Mouse (Mus musculus) frontal cortex, postnatal 14 days (tissue): Measurements from ENCODE around the gene Trim63.
"Not testable (repeated sequence)": the region's sequence is repeated elsewhere in the genome, so short reads cannot be mapped to it uniquely, and the experiment has no call there.

ENCODE experiments used
- DNase-seq, 2 experiments: peaks; one replicate each; pipeline ENCODE4 v3.0.0; 2022; ENCODE audit warnings: low spot score in 2 of 2

The Trim63 gene

DNA sequence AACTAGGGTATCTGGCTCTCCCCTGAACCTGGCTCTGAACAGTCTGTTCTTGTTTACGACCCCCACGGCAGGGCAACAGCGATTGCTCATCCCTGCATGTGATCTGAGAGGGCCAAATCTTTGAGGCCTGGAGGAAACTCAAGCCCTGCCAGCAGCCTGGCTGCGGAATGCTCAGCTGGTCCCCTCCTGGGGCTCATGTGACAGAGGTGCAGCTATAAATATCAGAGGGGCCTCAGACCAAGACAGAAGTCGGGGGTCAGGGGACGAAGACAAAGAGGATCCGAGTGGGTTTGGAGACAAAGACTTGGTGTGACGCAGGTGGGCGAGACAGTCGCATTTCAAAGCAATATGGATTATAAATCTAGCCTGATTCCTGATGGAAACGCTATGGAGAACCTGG, at the start of gene Trim63:
TSS of gene Trim63 (plus strand) at position 245 of the 400 bp plus-strand sequence.
- no peak for DNase-seq

DNA sequence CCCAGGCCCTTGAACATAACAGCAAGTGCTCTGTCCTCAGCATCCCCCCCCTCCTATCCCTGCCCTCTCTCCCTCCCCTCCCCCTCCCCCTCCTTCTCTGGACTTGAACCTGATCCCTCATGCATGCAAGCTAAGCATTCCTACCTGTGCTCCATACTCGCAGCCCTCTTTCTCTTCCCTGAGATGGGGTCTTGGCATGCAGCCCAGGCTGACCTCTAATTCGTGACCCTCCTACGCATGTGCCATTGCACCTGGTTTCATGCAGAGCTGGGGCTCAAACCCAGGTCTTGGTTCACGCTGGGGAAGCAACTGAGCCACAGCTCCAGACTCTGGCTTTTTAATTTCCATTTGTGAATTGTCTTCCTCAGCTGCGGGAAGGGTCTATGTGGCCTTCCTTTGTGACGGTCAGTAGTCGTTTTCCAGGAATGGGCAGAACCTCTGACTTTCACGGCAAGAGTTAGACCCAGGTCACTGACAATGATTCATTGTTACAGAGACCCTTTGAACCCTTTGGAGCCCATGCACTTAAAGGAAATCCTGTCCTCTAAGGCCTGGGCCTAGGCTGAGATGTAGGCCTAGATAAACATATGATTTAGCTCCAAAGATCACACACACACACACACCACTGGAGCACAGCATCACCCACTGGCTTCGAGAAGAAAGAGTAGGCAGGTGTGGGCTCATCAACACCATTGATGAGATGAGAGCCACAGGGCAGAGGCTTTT, 48.9 kb upstream of the Trim63 start:
- no peak for DNase-seq

DNA sequence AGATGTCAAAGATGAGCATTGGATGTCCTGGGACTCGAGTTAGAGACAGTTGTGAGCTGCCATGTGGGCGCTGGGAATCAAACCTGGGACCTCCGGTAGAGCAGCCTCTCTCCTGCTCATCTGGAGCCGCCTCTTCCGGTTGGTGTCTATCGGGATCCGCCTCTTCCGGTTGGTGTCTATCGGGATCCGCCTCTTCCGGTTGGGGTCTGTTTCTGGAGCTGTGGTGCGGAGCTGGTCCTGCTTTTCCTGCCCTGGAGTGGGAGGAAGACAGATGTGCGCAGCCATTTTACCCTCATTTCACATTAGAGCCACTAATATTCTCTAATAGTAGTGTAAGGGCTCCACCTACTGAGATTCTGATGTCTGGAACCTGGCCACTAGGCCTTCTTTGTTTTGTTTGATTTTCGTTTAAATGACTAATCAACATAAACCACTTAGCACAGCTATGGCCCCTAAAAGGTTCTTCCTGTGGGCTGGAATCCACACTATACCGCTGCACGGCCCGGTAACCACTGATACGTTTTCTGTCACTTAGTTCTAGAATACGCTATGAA, 46.7 kb upstream of the Trim63 start:
- DNase-seq = no peak

DNA sequence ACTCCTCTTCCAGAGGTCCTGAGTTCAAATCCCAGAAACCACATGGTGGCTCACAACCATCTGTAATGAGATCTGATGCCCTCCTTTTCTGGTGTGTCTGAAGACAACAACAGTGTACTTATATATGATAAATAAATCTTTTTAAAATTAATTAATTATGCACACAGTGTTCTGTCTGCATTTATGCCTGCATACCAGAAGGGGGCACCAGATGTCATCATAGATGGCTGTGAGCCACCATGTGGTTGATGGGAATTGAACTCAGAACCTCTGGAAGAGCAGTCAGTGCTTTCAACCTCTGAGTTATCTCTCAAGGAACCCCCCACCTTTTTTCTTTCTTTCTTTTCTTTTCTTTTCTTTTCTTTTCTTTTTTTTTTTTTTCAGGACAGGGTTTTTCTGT, 45.3 kb upstream of the Trim63 start:
- DNase-seq = not testable (repeated sequence)

DNA sequence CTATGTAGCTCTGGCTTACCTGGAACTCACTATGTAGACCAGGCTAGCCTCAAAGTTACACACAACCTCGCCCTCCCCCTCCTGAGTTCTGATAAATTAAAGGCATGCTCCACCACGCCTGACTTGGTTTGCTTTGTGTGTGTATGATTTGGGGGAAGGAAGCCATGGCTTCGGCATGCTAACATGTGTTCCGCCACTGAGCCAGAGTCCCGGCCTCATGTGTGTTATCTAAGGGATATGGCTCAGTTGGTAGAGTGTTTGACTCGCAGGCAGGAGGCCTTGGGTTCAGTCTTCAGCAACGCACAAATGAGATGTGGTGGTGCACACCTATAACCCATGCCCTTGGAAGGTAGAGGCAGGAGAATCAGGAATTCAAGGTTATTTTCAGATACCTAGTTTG, 42.9 kb upstream of the Trim63 start:
- no peak for DNase-seq

DNA sequence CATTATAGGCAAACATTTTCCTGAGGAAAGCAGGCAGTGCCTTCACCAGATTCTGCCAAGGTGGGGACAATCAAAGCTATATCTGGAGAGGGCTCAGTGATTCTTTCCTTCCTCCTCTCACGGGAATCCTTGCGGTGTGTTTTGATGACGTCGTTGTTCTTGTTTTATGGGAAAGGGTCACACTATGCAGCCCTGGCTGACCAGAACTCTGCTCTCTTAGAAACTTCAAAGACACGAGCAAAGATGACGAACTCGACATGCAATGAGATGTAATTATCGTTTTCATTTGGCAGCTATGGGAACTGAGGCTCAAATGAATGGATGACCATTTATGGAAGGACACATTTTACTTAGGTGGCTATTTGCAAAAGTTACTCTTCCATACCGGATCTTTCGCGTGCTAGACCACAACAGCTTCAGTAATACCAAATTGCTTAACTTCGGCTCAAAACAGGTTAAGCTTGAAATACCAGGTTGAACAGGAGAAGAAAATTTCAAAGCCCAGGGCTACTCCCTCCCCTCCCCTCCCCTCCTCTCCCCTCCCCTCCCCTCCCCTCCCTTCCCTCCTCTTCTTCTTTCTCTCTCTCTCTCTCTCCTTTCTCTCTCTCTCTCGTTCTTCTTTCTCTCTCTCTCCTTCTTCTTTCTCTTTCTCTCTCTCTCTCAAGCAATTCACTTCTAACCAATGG, 42.0 kb upstream of the Trim63 start:
- no peak for DNase-seq

DNA sequence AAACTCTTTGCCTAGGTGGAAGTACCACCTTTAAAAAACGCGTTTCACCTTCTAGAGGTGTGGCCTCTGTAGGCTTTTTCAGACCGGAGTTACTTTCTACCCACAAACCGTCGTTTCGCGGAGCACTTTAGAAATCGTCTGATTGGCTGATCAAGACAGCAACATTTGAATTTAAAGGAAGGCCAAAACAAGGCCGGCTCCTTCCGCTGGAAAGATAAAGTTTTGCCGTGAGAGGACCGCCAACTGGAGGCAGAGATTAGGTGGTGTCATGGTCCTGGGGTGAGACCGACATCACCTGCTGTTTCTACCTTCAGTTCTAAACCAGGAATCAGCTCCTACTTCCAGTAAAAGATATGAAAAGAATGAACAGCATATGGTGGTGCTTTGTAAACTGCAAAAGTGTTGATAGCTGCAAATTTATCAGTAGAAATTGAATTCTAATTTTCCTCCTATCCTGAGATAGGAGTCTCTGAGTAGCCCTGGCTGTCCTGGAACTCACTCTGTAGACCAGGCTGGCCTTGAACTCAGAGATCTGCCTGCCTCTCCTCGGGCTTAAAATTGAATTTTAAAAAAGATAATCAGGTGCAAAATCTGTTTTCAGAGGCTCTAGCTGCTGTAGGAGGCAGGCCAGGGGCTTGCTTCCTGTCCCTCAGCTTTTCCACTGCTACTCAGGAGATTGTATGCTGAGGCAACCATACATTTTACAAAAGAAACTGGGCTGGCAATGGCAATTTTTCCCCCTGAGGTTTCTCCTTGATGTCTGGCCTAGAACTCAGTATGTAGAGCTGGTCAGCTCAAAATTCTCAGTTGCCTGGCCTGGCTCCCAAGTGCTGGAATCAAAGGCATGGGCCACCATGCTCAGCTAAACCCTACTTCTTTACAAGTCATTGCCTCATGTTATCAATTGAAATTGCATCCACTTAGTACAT, 41.2 kb upstream of the Trim63 start:
- DNase-seq = no peak

DNA sequence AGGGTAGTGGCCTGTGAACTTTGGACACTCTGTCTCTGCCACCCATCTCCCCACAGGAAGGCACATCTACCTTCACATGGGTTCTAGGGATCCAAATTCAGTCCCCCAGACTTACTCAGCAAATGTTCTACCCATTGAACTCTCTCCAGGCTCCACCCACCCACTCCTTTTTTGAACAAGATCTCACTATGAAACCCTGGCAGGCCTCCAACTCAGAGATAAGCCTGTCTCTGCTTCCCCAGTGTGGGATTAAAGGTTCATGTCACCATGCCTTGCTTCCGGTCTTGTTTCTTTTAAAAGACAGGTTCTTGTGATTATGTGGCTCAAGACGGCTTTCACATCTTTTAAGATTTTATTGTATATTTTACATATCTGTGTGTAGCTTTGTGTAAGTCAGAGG, 30.0 kb upstream of the Trim63 start:
- no peak for DNase-seq

DNA sequence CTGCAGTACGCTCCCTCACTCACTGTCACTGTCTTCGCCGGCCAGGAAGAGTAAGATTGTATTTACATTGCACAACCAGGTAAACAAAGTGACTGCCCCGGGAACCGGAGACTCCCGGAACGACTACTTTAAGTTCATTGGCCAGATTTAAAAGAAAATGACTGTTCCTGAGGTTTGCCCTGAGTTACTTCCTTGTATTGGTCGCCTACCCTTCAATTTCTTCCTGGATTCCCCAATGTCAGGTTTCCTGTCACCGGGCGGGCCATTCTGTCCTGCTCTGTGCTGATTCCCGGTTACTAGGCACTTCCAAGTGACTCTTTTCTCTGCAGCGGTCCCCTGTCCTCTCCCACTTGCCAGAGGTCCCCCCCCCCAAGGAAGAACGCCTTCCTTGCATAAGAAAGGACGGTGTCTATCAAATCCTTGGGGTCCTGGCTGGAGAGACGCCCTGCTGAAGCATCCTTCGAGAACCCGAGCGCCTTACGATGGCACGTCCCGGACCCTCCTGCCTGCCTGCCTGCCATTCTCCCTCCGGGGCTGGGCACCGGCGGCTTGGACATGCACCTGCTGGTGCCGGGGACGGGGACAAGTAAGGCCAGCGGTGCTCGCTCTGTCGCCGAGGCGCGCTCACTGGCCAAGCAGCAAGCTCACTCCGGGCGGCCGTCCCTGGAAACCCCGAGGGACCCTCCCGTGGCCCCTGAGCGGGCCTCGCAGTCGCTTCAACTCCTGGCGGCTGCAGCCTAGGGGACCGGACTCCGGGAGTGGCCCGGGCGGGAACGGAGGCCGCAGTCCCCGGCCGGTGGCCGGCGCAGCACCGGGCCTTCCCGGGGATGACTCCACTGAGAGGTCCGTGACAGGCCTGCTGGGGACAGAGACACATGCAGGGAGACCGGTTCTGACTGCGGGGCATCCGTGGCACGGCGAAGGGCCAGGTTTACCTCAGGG, 28.4 kb upstream of the Trim63 start:
- no peak for DNase-seq

DNA sequence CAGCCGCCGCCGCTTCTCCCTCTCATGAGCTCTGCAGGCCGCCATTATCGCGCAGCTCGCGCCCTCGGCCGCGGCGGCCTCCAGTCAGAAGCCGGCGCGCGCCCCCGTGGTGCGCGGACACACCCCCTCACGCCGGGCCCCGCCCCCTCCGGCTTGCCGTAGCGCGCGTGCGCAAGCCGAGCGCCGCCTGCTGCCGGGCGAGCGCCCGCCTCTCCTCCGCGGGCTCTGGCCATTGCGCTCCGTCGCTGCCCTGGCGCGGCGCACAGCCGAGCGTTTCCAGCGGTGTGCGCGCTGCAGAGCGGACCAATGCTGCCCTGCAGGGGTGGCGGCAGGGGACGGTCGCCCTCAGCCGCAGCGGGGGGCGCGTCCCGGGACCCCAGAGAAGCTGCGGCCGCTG, 27.8 kb upstream of the Trim63 start:
- peak; percentile 87 to 95 for DNase-seq

DNA sequence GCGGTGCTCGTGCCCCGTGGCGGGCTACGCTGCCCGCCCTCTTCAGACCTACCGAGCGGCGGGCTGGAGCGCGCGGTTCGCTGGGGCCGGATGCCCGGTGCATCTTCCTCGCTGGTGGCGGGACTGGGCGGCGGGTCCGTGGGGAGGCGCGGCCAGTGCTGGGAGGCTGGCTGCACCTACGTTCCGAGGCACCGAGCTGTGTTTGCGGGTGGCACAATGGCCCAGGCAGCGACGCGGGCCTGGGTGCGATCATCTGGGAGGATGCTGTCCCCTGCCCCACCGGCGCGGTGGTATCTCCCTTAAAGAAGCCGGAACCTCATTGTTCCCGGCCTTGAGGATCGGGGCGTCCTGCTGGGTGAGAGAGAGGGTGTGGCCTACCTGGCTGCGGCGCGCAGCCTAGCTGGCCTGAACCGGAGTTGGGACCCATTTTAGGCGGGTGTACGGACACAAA, 27.3 kb upstream of the Trim63 start, which contains the start of gene Pdik1l:
TSS of gene Pdik1l (minus strand) at position 321 of the 451 bp plus-strand sequence.
- peak; percentile 54 to 58 for DNase-seq

DNA sequence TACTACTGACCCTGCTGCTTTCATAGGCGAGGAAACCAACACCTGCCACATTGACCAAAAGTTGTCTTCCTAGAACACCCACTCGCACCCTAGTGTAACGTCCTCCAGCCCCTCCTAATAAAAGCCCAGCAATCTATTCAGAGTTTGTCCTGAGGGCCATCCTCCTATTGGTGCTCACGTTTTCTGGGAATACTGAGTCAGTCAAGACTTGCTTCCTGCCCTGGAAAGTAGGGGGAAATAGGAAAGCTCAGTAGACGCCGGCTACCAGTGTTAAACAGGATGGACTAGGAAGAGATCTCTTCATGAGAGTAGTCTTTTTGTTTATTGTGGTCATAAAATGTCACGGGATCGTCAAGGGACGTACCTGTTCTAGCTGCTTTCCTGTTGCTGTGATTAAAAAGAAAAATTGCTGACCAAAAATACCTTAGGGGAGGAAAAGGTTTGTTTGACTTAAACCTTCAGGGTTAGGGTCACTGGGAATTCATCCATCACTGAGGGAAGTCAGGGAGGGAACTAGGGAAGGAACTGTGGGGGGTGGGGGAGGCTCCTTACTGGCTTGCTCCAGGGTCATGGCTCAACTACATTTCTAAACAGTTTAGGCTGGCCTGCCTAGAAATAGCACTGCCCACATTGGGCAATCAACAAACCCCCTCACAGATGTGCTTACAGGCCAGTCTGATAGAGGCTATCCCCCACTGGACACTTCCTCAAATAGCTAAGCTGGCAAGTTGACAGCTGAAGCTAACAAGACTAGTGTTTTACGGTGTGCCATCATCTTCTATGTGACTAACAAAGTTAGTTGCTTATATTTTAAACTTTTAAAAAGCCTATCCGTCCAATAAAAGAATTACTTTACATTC, 26.3 kb upstream of the Trim63 start:
- DNase-seq = no peak

DNA sequence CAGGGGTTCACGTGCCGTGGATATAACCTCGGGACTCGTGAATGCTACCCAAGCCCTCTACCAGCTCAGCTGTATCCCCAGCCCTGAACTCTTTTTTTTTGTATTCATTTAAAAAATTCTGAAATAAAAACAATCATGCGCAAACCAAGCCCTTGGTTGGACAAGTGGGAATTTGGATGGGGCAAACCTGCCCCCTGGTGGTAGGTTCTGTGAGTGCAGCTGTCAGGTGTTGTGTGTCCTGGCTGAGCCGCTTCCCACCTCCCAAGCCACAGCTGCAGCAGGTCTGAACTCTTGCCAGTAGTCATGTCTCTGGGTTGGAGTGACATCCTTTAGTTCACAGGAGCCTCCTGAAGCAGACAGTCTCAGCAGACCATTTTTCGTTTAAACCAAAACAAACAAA, 22.9 kb upstream of the Trim63 start:
- DNase-seq = peak in 1 of 2 experiments; percentile 68

DNA sequence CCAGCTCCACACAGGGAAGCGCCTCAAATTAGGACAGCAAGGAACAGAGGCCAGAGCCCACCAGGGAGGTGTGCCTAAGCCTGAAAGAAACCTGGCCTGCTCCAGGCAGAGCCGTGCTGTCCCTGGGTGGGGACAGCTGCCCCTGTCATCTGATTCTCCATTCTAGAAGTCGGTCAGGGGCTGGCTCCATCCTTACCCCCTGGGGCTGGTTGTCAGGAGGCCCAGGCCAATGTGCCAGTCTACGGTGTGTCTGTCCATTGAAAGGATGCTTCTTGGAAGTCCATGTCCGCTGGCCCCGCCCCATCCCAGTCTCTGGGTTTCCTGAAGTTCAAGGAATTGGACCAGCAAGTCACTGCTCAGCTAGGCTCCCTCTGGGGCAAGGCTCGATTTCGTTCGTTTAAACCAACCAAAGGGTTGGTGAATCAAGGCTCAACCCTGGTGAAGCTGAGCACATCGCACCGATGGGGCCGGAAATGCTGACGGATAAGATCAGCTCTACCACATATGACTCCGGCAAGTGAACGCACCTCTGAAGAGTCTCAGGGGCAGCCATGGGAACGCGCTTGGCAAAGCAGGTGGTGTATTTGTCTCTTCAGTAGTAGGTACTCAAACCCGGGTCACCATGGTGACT, 21.7 kb upstream of the Trim63 start:
- no peak for DNase-seq

DNA sequence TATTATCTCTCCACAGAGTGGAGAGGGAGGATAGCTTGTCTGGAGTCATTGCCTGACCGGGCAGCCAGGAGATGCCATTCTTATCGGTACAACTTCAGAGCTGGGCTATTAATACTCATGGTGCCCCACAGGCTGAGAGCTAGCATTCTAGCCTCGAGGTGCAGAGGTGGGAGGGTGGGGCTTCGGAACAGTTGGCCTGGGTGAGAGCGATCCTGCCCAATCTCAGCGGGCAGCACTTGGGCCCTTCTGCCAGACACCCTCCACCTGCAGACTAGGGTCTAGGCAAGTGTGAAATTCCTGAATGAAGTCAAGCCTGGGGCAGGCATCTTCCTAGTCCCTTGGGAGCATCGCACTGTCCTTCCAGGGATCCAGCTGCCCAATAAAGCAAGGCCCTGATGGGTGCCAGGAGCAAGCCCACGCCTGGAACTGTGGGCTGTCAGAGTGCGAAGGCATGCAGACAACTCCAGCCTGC, 21.2 kb upstream of the Trim63 start:
- no peak for DNase-seq

DNA sequence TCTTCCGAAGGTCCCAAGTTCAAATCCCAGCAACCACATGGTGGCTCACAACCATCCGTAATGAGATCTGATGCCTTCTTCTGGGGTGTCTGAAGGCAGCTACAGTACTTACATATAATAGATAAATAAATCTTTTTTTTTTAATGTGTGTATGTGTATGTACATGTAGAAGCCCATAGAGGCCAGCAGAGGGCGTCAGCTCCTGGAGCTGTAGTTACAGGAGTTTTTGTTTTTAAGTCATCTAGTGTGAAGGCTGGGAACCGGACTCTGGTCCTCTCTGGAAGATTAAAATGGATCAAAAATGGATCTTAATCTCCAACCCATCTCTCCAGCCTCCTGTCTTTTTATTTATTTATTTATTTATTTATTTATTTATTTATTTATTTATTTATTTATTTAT, 18.8 kb upstream of the Trim63 start:
- DNase-seq = not testable (repeated sequence)

DNA sequence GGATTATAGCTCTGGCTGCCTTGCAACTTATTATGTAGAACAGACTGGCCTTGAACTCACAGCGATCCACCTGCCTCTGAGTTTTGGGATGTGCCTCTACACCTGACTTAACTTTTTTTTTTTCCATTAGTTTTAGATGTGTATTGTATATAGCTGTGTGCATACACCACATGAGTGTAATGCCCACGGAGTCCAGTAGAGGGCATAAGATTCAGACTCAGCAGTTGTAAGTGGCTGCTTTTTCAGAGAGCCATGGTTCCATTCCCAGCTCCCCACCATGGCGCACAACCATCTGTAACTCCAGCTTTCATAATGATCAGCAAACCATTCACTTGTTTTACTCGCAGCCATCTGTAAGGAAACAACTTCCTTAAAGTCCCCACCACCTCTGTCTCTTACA, 18.4 kb upstream of the Trim63 start:
- DNase-seq = no peak

DNA sequence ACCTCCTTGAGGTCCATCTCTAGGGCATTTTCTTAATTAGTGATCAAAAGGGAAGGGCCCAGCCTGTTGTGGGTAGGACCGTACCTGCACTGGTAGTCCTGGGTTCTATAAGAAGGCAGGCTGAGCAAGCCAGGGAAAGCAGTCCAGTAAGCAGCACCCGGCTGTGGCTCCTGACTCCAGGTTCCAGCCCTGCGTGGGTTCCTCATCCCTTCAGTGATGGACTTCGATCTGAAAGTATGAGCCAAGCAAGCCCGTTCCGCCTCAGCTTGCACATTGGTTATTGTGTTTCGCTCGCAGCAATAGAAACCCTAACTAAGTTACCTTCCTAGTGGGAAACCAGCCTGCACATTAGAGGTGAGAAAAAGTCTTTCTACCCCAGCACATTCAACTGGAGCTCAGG, 17.6 kb upstream of the Trim63 start:
- no peak for DNase-seq
